Mouse (Mus musculus) heart, postnatal 0 days (tissue): ENCODE data around the gene Gm10337.

ENCODE experiments used
- CTCF ChIP-seq: IDR thresholded peaks from 2 replicates; pipeline ENCODE4 v1.5.1; 2016; ENCODE audit warnings: antibody characterized with exemption, control low read depth, low read depth
- EP300 ChIP-seq: IDR thresholded peaks from 2 replicates; pipeline ENCODE4 v1.6.1; 2016; ENCODE audit warnings: antibody characterized with exemption, low read depth

DNA sequence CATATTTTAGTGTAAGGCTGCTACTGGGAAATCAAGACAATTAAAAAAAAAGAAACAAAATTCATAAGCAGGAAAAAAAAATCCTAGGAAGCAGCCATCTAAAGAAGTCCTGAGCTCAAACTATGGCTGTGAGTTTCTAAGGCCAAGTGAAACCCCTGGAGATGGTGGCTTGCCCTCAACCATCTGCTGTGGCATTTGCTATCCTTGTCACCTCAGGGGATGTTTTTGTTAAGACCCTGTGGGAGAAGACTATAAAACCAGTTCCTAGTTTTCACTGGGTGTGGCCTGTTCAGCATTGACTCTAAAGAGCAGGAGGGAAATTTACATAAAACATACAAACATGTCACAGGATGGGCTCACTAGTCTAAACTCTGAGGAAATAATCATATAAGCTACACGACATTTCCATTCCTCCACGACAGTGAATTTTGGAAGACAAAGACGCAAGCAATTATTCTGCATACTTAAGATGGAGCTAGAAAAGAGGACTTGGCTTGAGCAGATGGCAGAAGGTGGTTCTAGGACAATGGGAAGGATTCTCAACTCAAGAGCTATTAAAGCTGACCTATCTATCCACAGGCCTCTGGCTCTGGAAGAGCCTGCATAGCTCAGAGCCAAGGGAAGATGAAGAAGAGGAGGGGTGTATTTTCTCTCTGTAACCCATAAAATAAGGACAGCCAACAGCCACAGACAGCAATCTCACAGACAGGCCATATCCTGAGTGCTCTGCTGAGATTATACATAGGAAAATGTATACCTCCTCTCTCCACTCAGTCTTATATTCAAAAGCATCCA lies 28.8 kb downstream of the Gm10337 start:
- TF ChIP-seq CTCF (no peak), EP300 (no peak)
